Mouse (Mus musculus) heart, adult 2 months (tissue): ENCODE results near the gene Tceal1.
"Not testable (repeated sequence)": the region's sequence is repeated elsewhere in the genome, so short reads cannot be mapped to it uniquely, and the experiment has no call there.

Experiments used
- CTCF ChIP-seq: fragments of 200-600 bp; IDR thresholded peaks from 2 replicates; pipeline ENCODE4 v1.8.1; 2022; ENCODE audit warnings: antibody characterized with exemption, mild to moderate bottlenecking, moderate library complexity
- POLR2A ChIP-seq: fragments of 200-500 bp; IDR thresholded peaks from 2 replicates; pipeline ENCODE4 v1.6.1; 2011; ENCODE audit warnings: mild to moderate bottlenecking, low read depth, low read length, control low read depth; ENCODE audit not compliant: insufficient read depth

- not testable (repeated sequence) for TF ChIP-seq POLR2A, CTCF
Observed at GRCm38 (mm10) chrX:136666762-136667464, 40.9 kb upstream of the Tceal1 start.
